Mouse (Mus musculus): ENCODE results near the gene Anks1.
"Not testable (repeated sequence)": the region's sequence is repeated elsewhere in the genome, so short reads cannot be mapped to it uniquely, and the experiment has no call there.

Gene Anks1

DNA sequence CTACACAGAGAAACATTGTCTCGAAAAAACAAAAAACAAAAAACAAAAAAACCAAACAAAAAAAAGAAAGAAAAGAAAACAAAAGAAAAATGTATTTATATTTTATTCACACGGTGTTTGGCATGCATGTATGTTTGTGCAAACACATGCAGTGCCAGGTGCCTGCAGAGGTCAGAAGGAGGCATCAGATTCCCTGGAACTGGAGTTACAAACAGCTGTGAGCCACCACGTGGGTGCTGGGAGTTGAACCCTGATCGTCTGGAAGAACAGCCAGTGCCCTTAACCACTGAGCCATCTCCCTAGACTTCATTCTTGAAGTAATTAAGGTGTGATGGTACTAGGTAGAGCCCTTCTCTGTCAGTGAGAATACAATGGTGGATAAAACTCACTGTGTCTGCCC is 57.0 kb downstream of the Anks1 start:
- DNase-seq (ENCODE audit: low read depth, low spot score): no peak

DNA sequence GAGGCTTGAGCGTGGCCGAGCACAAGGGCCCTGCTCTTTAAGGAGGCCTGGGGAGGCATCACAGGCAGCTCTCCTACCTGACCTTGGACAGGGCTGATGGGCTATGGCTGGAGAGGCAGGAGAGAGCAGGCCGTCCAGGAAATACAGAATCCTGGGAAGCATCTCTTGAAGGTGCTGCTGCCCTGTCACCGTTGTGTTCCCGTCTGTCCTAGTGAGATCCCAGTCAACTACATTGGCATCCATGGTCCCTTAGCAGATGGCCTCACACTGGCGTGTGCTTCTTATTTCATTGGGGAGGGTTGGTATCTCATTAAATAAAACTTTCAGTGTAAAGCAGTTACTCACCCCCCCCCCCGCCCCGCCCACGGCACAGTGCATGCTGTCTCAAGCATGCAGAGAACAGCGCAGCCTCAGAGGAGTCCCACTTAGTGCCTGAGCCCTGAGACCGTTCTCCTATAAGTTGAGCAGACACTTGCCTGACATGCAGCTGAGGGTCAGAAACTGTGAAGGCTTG is 57.5 kb downstream of the Anks1 start:
- DNase-seq (ENCODE audit: low read depth, low spot score): peak; percentile 71

DNA sequence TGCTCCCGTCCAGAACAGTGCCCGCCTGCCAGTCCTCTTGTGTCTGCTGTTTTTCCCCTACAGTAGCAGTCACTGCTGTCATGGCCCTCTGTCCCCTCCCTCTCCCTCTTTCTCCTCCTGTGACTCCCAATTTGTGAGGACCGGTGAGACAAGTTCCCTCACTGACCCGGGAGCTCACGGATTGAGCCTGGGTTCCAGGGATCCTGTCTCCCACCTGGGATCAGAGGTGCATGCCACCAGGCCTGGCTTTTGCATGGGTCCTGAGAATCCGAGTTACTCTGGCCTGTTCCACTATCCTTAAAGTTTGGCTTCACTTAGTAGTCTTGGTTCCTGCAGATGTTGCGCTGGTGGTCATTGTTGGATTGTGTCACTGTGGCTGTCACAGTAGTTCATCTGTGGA is 58.4 kb downstream of the Anks1 start:
- no peak for DNase-seq (ENCODE audit: low read depth, low spot score)

GRCm38 (mm10) chr17:27968033-27968750 is 59.1 kb downstream of the Anks1 start:
- DNase-seq (ENCODE audit: low read depth, low spot score): no peak

- no peak for DNase-seq (ENCODE audit: low read depth, low spot score)
These were observed 59.8 kb downstream of the Anks1 start for GRCm38 (mm10) chr17:27968903-27969302.

DNA sequence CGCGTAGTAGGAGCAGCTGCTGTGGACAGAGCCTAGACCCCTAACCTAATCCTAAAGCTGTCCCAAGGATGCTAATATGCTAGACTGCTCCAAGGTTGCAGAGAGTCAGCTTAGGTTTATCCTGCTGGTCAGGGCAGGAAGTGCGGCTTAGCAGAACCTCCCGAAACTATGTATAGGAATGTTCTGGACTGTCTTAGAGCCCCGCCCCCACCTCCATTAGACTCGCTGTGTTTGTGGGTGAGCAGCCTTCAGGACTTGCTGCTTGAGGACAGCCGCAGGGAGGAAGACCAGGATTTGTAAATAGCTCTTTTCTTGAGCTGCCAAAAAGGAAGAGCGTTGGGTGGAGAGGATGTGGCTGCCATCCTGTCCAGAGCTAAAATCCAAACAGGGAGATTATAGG is 60.3 kb downstream of the Anks1 start:
- DNase-seq (ENCODE audit: low read depth, low spot score): no peak

DNA sequence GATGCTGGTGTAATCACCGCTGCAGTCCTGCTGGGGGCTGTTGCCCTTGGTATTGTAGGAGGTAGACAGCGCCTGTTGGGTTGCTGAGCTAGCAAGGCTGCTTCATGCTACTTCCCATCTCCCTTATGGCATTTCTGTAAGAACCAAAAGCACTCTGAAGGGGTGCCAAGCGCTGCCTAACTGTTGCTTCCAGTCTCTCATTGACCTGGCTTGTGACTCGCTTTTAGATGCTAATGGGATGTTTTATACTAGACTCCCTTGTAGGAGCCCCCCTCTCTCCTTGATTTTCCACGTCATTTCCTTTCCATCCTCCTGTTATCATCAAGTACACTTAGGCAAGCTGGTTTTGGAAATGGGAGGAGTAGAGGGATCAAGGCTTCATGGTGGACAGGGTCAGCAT is 60.8 kb downstream of the Anks1 start:
- DNase-seq (ENCODE audit: low read depth, low spot score): no peak

DNA sequence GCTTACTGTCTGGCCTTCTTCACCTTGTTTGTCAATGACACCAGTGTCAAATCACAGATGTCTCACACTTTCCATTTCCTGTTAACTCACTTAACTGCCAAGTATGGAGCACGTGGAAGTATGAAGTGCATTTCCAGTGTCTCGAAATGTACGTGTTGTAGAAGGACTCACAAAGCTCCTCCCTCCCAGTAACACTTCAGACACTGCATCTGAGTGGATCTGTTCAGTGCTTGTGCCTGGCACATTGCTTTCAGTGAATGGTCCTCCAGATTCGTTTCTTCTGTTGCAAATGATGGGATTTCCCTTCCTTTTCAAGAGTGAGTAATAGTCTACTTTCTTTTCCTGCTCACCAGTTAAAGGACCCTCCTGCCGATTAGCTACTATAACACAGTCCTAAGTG is 61.2 kb downstream of the Anks1 start:
- DNase-seq (ENCODE audit: low read depth, low spot score): no peak

- DNase-seq (ENCODE audit: low read depth, low spot score): peak; percentile 89
These were observed 62.4 kb downstream of the Anks1 start for GRCm38 (mm10) chr17:27971496-27971895.

DNA sequence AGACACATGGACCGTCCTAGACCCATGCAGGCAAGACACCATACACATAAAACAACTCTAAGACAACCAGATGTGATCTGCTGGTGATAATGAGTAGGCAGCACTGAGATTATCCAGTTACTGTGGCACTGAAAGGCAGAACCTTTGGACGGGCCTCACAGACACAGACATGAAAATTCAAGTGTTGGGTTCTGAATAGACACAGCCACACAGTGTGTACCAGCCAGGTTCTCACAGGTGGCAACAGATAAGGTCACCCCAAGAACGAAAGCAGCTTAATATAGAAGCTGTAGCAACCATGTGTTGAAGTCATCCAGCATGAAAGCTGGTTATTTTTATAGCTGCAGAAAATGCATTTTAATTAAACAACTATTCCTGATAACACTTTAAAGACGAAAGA is 64.2 kb downstream of the Anks1 start:
- DNase-seq (ENCODE audit: low read depth, low spot score): no peak

DNA sequence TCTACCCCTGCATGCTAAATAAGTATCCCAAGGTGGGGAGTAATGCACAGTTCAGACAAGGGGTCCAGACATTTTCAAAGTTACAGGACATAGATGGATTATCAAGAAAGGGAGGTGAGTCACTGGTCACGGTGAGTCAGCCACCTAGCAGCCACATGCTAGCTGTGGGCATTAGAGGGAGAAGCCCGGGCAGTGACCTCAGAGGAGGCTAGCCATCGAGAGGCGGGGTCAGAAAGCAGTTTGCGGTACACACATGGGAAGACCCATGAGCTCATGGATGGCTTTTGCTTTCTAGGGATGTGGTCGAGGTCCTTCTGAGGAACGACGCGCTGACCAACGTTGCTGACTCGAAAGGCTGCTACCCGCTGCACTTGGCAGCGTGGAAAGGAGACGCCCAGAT is 67.2 kb downstream of the Anks1 start:
- DNase-seq (ENCODE audit: low read depth, low spot score): no peak

DNA sequence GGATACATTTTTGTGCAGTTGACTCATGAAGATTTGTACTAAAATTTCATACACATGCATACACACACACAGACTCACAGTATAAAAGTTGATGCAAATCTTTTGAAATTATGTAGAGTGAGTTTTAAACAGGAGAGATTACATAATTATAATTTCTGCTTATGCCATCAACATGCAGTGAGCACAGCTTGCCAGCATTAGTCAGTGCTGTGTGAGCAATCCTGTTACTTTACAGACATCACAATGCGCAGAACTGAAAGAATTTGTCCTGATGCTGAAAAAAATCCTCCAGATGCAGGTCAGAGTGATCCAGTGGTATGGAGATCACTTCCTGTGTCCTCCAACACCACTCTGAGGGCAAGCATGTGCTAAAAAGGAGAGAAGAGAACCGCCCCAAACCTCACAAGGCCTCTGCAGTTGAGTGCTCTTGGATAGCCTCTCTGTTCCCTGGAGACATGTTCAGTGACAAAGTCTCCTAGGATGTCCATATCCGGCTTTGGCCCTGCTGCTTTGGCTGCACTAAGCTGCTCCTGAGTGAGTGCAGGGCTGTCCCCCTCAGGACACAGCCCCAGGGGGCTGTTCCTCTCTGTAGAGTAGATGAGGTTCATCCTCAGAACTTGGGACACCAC is 68.0 kb downstream of the Anks1 start:
- peak; percentile 71 for DNase-seq (ENCODE audit: low read depth, low spot score)

GRCm38 (mm10) chr17:27980391-27980955 is 71.4 kb downstream of the Anks1 start:
- no peak for DNase-seq (ENCODE audit: low read depth, low spot score)

DNA sequence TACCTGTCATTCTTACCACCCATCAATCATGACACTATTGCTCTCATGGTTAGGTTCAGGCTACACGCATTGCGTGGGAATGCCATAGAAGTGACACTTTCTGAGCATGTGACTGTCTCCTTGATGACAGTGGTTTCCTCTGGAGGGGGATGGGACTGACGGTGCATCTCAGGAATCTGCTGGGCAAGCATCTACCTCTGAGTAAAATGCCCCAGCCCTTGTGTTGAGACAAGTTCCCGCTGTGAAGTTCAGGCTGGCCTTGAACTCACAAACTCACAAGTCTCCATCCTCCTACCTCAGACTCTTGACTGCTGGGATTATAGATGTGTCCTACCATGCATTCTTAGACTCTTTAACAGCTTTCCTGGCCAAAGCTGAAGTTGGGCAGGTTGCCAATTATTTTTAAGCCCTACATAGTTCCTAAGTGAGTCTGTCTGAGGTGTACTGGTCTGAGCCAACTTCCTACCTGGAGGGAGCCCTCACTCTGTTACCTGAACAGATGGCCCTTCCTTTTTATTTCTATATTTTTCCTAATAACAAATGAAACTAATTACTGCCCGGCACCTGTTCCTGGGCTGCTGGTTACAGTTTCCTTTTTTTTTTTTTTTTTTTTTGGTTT is 72.5 kb downstream of the Anks1 start:
- peak; percentile 60 for DNase-seq (ENCODE audit: low read depth, low spot score)

DNA sequence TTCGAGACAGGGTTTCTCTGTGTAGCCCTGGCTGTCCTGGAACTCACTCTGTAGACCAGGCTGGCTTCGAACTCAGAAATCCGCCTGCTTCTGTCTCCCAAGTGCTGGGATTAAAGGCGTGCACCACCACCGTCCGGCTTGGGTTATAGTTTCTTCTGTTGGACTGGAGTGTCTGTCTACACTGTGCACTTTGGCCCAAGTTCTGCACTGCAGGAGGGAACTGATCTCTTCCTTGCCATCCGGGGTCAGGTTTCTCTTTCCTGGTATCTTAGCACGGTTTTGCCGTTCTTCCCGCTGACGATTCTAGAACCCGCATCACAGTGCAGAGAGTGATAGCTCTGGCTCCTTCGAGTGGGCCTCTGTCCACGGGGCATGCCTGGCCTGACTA is 73.0 kb downstream of the Anks1 start:
- not testable (repeated sequence) for DNase-seq (ENCODE audit: low read depth, low spot score)

DNA sequence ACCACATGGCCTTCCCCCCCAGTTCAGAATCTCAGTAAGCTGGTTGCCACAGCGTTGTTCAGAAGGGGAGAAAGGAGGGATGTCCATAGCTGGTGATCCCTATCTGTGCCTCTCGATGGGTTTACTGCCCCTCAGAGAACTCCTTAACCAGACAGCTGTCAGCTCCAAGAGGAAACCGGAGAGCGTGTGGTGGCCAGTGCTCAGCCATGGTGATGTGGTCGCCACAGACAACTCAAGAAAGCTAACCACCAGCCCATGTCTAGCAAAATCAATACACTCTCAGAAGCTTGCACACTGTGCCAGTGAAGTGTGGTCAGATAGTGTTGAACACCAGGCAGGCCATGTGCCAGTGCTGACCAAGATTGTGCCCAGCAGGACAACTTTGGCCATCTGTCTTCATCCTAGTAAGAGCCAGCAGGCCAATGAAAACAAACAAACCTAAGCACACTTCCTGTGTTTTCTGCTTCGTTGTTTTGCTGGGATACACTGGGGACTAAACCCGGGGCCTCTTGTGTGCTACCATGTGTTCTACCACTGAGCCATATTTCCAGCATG is 73.7 kb downstream of the Anks1 start:
- DNase-seq (ENCODE audit: low read depth, low spot score): peak; percentile 90

DNA sequence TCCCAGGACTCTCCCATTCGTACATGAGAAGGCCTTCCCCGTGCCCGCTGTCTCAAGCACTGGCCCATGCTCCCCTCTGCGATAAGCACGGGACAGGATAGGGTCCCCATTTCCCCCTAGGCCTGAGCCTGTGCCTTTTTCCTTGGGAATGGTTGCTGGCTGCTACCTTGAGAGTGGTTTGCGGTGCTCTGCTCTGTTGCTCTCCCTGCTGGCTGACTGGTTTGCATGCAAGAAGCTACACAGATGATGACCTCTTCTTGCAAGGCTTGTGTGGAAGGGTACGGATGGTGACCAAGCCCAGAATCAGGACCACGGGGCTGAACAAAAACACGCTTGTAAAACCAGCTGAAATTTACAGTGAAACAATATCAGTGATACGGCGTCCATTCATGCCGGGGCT is 75.3 kb downstream of the Anks1 start:
- DNase-seq (ENCODE audit: low read depth, low spot score): peak; percentile 39

- DNase-seq (ENCODE audit: low read depth, low spot score): peak; percentile 90
These were observed 77.0 kb downstream of the Anks1 start for GRCm38 (mm10) chr17:27986106-27986505.

DNA sequence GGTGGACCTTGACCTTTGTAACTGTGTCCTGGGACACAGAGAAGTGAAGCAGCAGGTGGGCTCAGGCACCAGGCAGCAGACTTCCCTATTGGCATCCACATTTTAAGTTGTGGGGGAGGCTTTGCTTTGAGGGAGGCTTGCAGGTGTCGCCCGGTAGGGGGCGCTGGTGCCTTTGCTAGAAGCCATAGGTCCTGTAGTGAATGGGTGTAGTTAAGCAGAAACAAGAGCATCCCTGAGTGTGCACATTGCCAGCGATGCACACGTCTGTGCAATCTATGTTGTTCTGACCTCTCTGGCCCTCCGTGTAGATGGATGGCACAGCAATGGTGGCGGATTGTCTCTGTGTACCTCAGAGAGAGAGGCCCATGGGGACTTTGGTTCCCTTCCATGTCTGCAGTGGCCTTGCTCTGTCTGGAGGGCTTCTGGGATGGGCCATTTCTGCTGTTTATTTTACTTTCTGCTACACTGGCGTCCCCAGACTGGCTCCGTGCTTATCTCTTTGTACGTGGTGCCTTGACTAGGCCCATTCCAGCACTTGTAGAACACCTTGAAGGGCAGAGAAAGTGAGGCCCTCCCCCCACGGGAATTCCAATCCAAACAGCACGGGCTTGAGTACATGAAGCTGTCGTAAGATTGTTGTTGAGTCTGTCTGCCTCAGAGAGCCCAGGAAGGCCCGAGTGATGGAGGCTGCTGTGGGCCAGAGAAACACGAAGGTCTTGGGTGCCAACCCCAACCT is 80.9 kb downstream of the Anks1 start:
- DNase-seq (ENCODE audit: low read depth, low spot score): peak; percentile 92

DNA sequence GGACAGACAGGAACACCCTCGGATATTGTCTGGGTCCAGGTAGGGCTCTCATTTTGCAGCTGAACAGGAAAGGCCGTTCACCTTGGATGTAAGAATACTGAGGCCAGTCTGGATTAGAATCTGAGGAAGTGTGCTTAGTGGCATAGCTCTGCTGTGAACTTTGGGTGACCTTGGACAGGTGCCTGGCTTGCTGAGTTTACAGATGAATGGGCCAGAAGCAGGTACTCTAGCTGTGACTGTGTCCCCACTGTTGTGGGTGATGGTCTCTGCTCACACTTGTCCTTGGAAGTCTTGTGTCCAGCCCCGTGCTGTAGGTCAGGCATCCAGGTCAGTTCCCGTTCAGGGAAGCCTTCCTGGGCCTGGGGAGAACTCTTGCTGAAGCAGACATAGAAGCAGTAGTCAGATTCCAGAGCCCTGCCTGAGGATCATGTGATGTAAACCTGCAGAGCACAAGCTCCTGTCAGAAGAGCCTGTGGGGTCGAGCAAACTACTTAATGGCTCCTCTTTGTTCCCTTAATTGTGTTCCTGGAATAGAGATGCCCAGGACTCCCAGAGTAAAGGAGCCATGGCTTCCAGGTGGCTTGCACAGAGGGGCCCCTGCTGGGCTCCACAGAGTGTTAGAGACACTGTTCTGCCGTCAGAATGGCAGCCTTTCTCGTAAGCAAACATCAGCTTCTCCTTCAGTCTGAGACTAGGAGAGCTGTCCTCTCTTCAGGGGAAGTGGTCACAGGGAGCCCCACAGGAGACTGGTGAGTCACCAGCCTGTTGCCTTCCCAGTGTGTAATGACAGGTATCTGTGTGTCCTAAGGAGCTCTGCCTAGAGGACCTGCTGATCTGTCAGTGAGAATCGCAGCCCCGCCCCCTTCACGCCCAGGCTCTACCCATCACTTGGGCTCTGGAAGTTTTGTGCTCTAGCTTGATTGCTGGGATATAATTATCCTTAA is 85.2 kb downstream of the Anks1 start:
- no peak for DNase-seq (ENCODE audit: low read depth, low spot score)
